Mouse (Mus musculus) stomach, postnatal 0 days (tissue): ENCODE results near the gene Cdv3. TPM values are rescaled to one million over a fixed set of nuclear protein-coding genes. Genes with fewer than 3 reads are reported as not detected.

Experiments used
- ATAC-seq: fragments of 200-750 bp; cut with Nextera tagmentation; 2 replicates; pipeline ENCODE4 v1.8.0; 2017; ENCODE audit not compliant: low FRiP score, low TSS enrichment
- DNase-seq: peaks from one replicate; pipeline ENCODE4 v3.0.0-alpha.2; 2016; ENCODE audit warnings: low spot score
- H3K27ac ChIP-seq: fragments of 300-500 bp; sonication (generic); replicated peaks from 2 replicates; pipeline ENCODE4 v1.5.1; 2014; ENCODE audit warnings: mild to moderate bottlenecking, control low read depth
- H3K27me3 ChIP-seq: fragments of 300-500 bp; sonication (generic); 2 replicates; pipeline ENCODE4 v1.6.1; 2014; ENCODE audit warnings: low read length; ENCODE audit not compliant: control insufficient read depth, insufficient read depth
- H3K36me3 ChIP-seq: fragments of 300-500 bp; sonication (generic); 2 replicates; pipeline ENCODE4 v1.6.1; 2014; ENCODE audit warnings: low read length, mixed read lengths; ENCODE audit not compliant: control insufficient read depth, insufficient read depth
- H3K4me1 ChIP-seq: fragments of 300-500 bp; sonication (generic); replicated peaks from 2 replicates; pipeline ENCODE4 v1.6.1; 2014; ENCODE audit warnings: antibody characterized with exemption; ENCODE audit not compliant: control insufficient read depth, insufficient read depth
- H3K4me2 ChIP-seq: fragments of 300-500 bp; sonication (generic); replicated peaks from 2 replicates; pipeline ENCODE4 v1.6.1; 2014; ENCODE audit warnings: low read depth, mild to moderate bottlenecking, control low read depth, moderate library complexity
- H3K4me3 ChIP-seq: fragments of 300-500 bp; sonication (generic); 2 replicates; pipeline ENCODE4 v1.5.1; 2014; ENCODE audit warnings: low read depth, low read length, control low read depth
- H3K9ac ChIP-seq: fragments of 300-500 bp; sonication (generic); 2 replicates; pipeline ENCODE4 v1.6.1; 2014; ENCODE audit warnings: mild to moderate bottlenecking, low read length, control low read depth, mixed read lengths
- H3K9me3 ChIP-seq: fragments of 300-500 bp; sonication (generic); 2 replicates; pipeline ENCODE4 v1.6.1; 2016; ENCODE audit warnings: low read length; ENCODE audit not compliant: control insufficient read depth
- CTCF ChIP-seq: IDR thresholded peaks from 2 replicates; pipeline ENCODE4 v1.5.1; 2016; ENCODE audit warnings: antibody characterized with exemption, low read depth, mild to moderate bottlenecking, moderate library complexity
- EP300 ChIP-seq: optimal IDR thresholded peaks from 2 replicates; pipeline ENCODE3; 2016; ENCODE audit warnings: antibody characterized with exemption
- WGBS: fragments of 180-500 bp; shearing (Covaris S2); extraction: QIAGEN DNeasy Blood & Tissue Kit; methylation state at CpG from one replicate; pipeline ENCODE4 v1.1.7; 2014; 5-methylcytosine and 5-hydroxymethylcytosine counted together
- polyA plus RNA-seq: library from polyadenylated mRNA; unstranded; fragments of >200 nt; fragmentation: Nextera tagmentation; extraction: Ambion mirVana; gene quantifications from 2 replicates; pipeline ENCODE4 v1.2.1, GENCODE M21; 2015

Gene Cdv3
- polyA plus RNA-seq, 1 experiment from 2014 or later, result 50.0 TPM

DNA sequence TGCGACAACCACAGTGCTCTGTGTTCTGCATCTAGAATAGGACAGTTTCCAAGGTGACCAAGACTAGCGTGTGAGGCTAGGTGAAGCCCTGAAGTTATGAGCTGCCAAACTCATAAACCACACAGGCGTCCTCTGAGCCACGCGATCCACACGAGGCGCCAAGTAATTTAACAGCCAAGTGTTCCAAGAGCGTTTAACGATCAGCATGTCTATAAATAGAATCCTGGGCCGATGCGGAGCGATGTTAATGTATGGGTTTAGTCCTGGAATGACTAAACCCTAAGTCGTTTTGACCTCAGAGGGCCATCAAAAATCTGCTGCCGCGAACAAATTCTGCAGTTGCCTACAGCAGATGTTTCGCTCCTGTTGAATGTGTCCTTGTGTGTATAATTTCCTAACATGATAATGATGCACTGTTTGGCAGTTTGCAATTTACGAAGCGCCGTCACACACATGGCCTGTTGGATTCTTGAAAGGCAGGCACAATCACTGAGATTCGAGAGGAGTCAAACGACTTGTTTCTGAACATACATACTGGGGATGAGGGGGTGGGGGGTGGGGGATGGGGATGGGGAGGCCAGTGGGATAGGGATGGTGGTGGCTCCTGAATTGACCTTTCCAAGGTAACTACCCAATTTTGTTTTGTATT is 33.0 kb upstream of the Cdv3 start:
- 42% methylated on average over 21 of the region's 21 CpGs for WGBS
- no peak for DNase-seq
- no peak overlapping the region; the same call in 1 of the 2 replicates for H3K4me2 ChIP-seq

DNA sequence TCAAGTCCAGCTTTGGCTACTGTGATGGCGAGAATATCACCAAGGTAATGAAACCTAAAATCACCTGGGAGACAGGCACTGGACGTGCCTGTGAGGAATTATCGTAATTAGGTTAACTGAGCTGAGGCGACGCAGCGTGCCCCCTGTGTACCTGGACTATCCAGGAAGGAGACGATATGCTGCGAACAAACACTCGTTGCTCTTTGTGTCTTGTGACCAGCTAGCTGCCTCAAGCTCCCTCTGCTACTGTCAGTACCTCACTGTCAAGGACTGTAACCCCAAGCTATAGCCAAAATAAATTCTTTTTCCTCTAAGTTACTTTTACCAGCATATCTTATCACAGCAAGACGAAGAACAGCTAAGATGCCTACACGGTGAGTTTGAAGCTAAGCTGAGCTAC is 27.6 kb upstream of the Cdv3 start:
- 87% methylated on average over 11 of the region's 11 CpGs for WGBS
- Histone ChIP-seq H3K4me1 (no peaks in the 10 kb centered on the region), H3K4me3 (no peak overlapping the region), H3K9me3 (no peaks in the 10 kb centered on the region; the same call in 1 of the 2 replicates), H3K9ac (no peak overlapping the region), H3K27ac (no peak overlapping the region), H3K4me2 (no peak overlapping the region), H3K27me3 (no peaks in the 10 kb centered on the region), H3K36me3 (no peaks in the 10 kb centered on the region)
- ATAC-seq (no peak), DNase-seq (no peak)
- TF ChIP-seq EP300 (no peak), CTCF (no peak)

More for the DNA sequence above, 33.0 kb upstream of the Cdv3 start:
- Histone ChIP-seq H3K36me3 (no peaks in the 10 kb centered on the region), H3K9ac (no peak overlapping the region), H3K27ac (no peak overlapping the region), H3K27me3 (no peaks in the 10 kb centered on the region), H3K4me1 (no peaks in the 10 kb centered on the region), H3K4me3 (no peak overlapping the region; the same call in 1 of the 2 replicates), H3K9me3 (no peaks in the 10 kb centered on the region; the same call in 1 of the 2 replicates)
- no peak for TF ChIP-seq EP300
- no peak for TF ChIP-seq CTCF
- ATAC-seq, result no peak

DNA sequence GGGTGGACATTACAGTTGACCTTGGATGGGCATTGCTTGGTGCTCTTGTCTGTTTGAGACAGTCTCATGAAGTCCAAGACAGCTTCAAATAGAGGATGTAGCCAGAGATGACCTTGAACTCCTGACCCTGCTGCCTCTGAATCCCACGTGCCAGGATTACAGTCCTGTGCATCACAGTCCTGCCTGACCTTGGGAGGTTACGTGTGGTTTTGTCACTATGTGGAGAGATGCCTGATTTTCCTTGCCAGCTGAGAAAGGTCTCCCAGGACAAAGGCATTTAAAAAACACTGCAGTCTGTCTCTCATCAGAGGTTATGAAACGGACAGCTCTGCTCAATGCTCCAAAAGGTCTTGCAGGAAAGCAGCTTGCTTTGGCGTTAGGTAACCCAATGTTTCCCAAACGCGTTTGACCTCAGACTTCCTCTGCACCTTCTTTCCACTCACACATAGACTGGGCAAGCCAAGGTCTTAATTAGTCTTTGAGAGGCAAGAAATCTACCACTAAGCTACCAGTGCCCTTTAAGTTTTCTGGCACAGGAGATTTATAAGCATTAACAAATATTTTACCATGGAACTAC is 26.2 kb upstream of the Cdv3 start:
- Histone ChIP-seq H3K4me1 (0 out of 2 replicates have a peak, but pooled peaks cover under 1% of the 10 kb centered on the region), H3K4me3 (no peak overlapping the region), H3K4me2 (no peak overlapping the region), H3K27me3 (no peaks in the 10 kb centered on the region), H3K9ac (no peak overlapping the region), H3K36me3 (no peaks in the 10 kb centered on the region), H3K27ac (no peak overlapping the region), H3K9me3 (no peaks in the 10 kb centered on the region)
- DNase-seq, result no peak
- no peak for ATAC-seq
- TF ChIP-seq EP300 (no peak), CTCF (no peak)
- 63% methylated on average over 6 of the region's 6 CpGs for WGBS

DNA sequence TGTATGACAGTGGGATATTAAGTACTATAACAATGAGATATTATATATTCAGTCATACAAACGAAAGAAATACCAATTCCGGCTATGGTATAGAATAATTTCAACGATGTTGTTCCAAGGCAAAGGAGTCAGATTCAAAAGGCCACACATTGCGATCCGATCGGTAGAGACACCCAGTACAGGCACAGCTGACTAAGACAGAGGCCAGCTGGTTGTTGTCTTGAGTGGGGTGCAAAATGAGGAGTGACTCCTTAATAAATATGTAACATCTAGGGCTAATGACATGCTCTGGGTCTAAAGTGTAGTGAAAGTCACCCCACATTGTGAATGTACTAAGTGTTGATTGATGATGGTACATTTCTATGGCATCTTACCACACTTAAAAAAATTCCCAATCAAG is 23.6 kb upstream of the Cdv3 start:
- H3K27ac ChIP-seq, result no peak overlapping the region
- H3K4me2 ChIP-seq, result no peak overlapping the region
- ATAC-seq (no peak), DNase-seq (no peak)
- no peaks in the 10 kb centered on the region for H3K27me3 ChIP-seq
- 0 out of 2 replicates have a peak, but pooled peaks cover 2% of the 10 kb centered on the region for H3K4me1 ChIP-seq
- H3K9ac ChIP-seq, result no peak overlapping the region
- TF ChIP-seq EP300 (no peak), CTCF (no peak)
- H3K9me3 ChIP-seq, result no peaks in the 10 kb centered on the region
- H3K4me3 ChIP-seq, result no peak overlapping the region
- 82% methylated on average over 6 of the region's 6 CpGs for WGBS
- H3K36me3 ChIP-seq, result no peaks in the 10 kb centered on the region

DNA sequence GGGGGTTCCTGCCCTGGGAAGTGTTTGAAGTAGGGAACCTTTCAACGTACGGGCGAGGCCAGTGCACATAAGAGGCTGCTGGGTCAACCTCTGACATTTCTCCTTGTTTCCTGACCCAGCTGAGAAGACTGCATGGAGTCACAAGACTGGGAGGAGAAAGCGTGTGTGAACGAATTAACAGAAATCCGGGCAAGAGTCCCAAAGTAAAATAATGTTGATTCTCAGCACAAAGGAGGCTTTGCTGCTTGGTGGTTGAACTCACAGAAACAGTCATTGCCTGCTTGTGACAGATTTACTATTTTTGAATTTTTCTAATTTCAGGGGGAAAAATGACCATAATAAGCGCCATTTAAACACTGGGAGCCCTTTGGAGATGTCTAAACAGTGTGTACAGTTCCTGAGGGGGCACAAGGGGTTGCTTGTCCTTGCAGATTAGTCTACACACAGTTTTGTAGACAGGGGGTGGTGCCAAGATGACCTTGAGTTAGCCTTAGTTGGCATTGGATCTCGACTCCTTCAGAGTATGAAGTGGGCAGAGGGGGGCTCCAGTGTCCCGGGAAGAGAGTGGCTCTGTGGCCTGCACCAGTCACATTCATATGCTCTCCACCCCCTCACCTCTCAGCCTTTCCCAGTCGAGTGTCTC is 21.5 kb upstream of the Cdv3 start:
- DNase-seq (no peak), ATAC-seq (no peak)
- H3K4me2 ChIP-seq, result no peak overlapping the region
- H3K36me3 ChIP-seq, result no peaks in the 10 kb centered on the region
- H3K4me3 ChIP-seq, result no peak overlapping the region
- 32% methylated on average over 10 of the region's 10 CpGs for WGBS
- H3K9ac ChIP-seq, result no peak overlapping the region
- no peaks in the 10 kb centered on the region for H3K9me3 ChIP-seq
- no peaks in the 10 kb centered on the region for H3K27me3 ChIP-seq
- H3K4me1 ChIP-seq, result 0 out of 2 replicates have a peak, but pooled peaks cover 2% of the 10 kb centered on the region
- no peak overlapping the region for H3K27ac ChIP-seq
- no peak for TF ChIP-seq CTCF
- TF ChIP-seq EP300, result no peak

DNA sequence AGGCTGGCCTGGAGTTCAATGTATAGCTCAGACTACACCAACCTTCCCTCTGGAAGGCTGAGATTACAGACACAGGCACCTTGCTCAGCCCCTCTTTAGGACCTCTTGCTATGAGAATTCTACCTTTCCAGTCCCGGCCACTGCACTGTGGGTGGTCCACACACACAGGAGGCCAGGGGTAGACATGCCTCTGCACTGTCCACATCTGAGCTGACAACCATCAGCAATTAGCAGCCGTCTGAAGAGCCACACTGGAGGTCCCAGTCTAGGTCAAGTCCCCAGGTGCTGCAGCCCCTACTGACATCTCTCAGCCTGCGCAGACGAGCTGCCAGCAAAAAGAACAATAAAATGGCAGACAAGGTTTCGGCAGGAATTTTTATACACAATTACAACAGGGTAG is 20.9 kb upstream of the Cdv3 start:
- DNase-seq, result no peak
- WGBS, result 36% methylated on average over 5 of the region's 5 CpGs
- TF ChIP-seq CTCF (no peak), EP300 (no peak)
- no peak overlapping the region for H3K9ac ChIP-seq
- H3K27me3 ChIP-seq, result no peaks in the 10 kb centered on the region
- no peak overlapping the region for H3K4me3 ChIP-seq
- no peak overlapping the region for H3K27ac ChIP-seq
- no peaks in the 10 kb centered on the region for H3K36me3 ChIP-seq
- H3K9me3 ChIP-seq, result no peaks in the 10 kb centered on the region
- 0 out of 2 replicates have a peak, but pooled peaks cover 2% of the 10 kb centered on the region for H3K4me1 ChIP-seq
- no peak overlapping the region for H3K4me2 ChIP-seq
- ATAC-seq, result no peak
